Mouse (Mus musculus): ENCODE measurements around the gene Noct.
"Not testable (repeated sequence)": the region's sequence is repeated elsewhere in the genome, so short reads cannot be mapped to it uniquely, and the experiment has no call there.

The Noct gene

GRCm38 (mm10) chr3:51204441-51204840 lies 19.8 kb upstream of the Noct start:
- no peak for DNase-seq (ENCODE audit: extremely low read depth, low read depth, low spot score)

GRCm38 (mm10) chr3:51204897-51205296 lies 19.4 kb upstream of the Noct start:
- DNase-seq (ENCODE audit: extremely low read depth, low read depth, low spot score) = no peak

GRCm38 (mm10) chr3:51206521-51206920 lies 17.7 kb upstream of the Noct start:
- no peak for DNase-seq (ENCODE audit: extremely low read depth, low read depth, low spot score)

DNA sequence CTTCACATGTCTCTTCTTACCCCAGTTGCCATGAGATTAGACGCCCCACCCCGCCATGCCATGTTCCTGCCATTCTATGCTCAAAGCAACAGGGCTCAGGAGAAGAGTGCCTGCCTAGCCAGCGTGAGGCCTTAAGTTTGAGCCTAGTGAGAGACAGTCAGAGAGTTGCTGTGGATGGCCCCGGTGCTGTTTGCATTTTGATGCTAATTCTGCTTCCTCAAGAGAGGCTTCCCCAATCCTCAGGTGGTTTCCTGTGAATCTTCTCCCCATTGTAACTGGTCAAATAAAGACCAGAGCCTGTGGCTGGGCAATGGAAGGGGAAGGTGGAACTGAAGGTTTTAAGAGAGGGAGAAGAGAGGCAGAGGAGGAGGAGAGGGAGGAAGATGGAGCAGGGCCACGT lies 15.6 kb upstream of the Noct start:
- no peak for DNase-seq (ENCODE audit: extremely low read depth, low read depth, low spot score)

GRCm38 (mm10) chr3:51209503-51210314 lies 14.5 kb upstream of the Noct start:
- no peak for DNase-seq (ENCODE audit: extremely low read depth, low read depth, low spot score)

DNA sequence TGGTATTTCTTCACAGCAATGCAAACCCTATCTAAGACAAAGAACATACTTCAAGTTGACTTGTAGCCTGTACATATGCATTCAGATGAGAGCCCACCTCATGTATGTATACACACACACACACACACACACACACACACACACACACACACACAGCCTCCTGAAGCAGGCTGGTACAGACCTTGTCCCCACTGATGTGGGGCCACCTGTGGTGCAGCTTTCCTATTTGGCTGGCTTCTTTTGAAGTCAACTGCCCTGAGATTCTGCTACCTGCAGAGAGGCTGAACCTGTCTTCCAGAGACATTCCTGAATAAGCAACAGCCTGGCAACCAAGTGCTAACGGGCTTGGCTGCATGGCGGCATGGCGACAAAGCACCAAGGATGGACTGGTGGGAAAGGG lies 13.8 kb upstream of the Noct start:
- no peak for DNase-seq (ENCODE audit: extremely low read depth, low read depth, low spot score)

- no peak for DNase-seq (ENCODE audit: extremely low read depth, low read depth, low spot score)
Measured at GRCm38 (mm10) chr3:51213111-51213510, 11.1 kb upstream of the Noct start.

GRCm38 (mm10) chr3:51215681-51216080 lies 8.6 kb upstream of the Noct start:
- DNase-seq (ENCODE audit: extremely low read depth, low read depth, low spot score) = no peak

GRCm38 (mm10) chr3:51216351-51216750 lies 7.9 kb upstream of the Noct start:
- not testable (repeated sequence) for DNase-seq (ENCODE audit: extremely low read depth, low read depth, low spot score)

DNA sequence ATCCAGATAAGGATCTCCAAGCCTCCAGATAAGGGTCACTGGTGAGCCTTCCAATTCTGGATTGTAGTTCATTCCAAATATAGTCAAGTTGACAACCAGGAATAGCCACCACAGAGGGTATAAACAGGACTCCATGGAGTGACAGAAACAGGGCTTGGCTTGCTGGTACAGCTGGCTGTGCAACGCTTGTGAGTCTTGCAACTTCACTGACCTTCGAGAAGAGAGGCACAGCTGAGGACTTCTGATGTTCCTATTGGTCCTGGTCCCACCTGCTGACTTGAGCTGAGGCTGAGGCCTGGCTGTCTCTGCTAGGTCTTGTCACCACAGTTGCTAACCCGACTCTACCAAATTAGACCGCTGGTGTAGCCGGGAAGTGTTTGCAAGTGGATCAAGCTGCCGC lies 5.9 kb upstream of the Noct start:
- DNase-seq (ENCODE audit: extremely low read depth, low read depth, low spot score) = not testable (repeated sequence)

DNA sequence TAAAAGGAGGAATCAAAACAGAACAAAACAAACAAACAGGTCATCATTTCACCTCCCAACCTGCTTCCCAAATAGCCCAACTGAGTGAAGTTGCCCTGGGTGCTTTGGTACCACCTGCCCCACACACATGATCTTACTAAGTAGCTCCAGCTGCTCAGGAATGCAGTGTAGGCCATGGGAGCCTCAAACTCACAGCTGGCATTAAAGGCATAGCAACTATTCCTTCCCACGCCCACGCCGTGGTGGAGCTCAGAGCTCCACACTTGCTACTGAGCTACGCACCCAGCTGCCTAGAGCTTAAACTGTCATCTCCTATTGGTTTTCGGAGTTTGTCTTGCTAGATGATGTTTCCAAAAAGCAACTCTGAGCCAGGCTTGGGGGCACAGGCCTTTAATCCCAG lies 5.0 kb upstream of the Noct start:
- DNase-seq (ENCODE audit: extremely low read depth, low read depth, low spot score) = no peak

DNA sequence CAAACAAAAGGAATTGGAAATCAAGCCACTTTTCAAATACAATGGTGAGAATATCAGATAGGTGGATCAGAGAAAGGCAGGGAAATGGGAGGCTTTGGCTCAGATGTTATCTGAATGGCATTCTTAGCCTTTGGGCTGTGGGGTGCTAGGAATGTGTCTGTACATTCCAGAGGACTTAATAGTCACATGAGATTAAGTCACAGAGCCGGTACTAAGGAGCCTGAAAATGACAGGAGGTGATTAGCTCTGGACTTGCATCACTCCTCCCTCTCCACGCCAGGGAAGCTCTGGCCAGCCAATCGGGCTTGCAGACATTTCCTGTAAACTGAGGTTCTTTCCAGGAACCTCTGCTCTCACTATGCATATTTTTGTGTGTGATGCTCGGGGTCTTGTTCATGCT lies 3.4 kb upstream of the Noct start:
- DNase-seq (ENCODE audit: extremely low read depth, low read depth, low spot score) = no peak

GRCm38 (mm10) chr3:51221847-51222246 lies 2.4 kb upstream of the Noct start:
- DNase-seq (ENCODE audit: extremely low read depth, low read depth, low spot score) = no peak

GRCm38 (mm10) chr3:51222302-51222701 lies 1.9 kb upstream of the Noct start:
- DNase-seq (ENCODE audit: extremely low read depth, low read depth, low spot score) = no peak

DNA sequence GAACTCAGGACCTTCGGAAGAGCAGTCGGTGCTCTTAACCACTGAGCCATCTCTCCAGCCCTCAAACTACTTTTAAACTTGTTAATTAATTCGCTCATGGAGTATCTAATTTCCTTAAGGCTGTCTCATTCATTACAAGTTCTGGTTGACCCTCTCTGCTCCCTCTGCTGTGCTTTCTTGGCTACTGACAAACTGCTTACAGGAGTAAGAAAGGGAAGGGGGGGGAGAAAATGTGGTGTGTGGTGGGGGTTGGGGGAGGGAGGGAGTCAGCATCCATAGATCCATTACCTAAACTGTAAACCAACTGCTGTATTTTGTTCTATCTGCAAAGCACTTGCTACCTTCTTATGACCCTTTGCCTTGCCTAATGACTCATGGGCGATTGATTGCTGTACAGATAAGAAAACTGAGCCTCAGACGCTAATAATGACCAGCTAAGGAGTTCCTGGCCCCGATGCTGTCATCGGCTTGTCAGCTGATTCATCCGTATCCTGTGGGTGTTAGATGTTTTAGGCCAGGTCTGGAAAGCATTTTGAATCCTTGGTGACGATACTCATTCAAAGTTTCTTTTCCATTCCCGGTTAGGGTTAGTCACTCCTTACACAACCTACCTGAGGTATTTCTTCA lies 1.3 kb upstream of the Noct start:
- DNase-seq (ENCODE audit: extremely low read depth, low read depth, low spot score) = no peak

- no peak for DNase-seq (ENCODE audit: extremely low read depth, low read depth, low spot score)
Measured at GRCm38 (mm10) chr3:51223556-51223955, 691 bp upstream of the Noct start.

DNA sequence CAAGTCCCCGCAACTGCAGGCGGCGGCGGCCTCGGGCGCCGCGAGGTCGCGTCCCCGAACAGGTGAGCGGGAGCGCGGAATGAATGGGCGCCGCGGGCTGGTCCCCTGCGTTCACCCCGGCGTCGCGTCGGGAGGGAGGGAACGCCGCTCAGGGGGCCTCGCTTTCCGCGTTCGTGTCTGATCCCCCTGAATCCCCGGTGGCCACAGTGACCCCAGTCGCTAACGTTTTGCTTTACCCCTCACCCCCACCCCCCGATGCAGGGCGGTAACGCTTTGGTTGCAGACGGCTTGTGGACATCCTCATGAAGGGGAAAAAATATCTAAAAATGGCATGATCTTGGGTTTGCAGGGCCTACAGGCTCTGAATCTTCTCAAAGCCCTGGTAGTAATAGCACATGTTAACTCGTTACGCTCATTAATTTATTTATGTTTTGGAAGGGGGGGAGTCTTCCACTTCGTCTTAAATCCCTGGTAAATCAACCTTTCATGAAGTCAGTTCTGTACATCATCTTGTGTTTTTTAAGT lies 1.0 kb downstream of the Noct start:
- no peak for DNase-seq (ENCODE audit: extremely low read depth, low read depth, low spot score)

GRCm38 (mm10) chr3:51225979-51226378 lies 1.7 kb downstream of the Noct start:
- DNase-seq (ENCODE audit: extremely low read depth, low read depth, low spot score) = no peak

GRCm38 (mm10) chr3:51226601-51227000 lies 2.4 kb downstream of the Noct start:
- DNase-seq (ENCODE audit: extremely low read depth, low read depth, low spot score) = no peak

GRCm38 (mm10) chr3:51228038-51228820 lies 4.0 kb downstream of the Noct start:
- DNase-seq (ENCODE audit: extremely low read depth, low read depth, low spot score) = no peak

DNA sequence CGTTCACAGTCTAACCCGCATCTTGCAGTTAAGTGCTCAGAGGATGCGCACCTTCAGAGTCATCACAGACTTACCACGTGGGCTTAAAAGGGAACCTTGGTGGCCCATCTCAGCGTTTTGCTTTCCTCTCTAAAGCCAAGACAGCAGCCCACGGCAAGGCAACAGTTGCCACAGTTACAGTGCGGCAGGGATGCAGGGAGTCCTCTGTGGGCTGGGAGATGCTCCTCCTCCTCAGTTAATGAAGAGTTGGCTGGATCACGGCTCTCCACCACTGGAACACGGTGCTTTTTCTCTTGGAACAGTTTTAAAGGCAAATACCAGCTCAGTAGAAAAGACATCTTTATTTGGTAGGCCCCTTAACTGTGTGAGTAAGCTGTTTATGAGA lies 4.6 kb downstream of the Noct start:
- DNase-seq (ENCODE audit: extremely low read depth, low read depth, low spot score) = no peak

GRCm38 (mm10) chr3:51229226-51229625 lies 5.0 kb downstream of the Noct start:
- no peak for DNase-seq (ENCODE audit: extremely low read depth, low read depth, low spot score)
